Mouse (Mus musculus) layer of hippocampus, adult 9-10 months (tissue): Measurements from ENCODE around the gene Gm13271.
A peak's percentile ranks its signal among the peaks of the same experiment; 100 is the strongest.
"Not testable (repeated sequence)": the region's sequence is repeated elsewhere in the genome, so short reads cannot be mapped to it uniquely, and the experiment has no call there.

Source experiments
- DNase-seq: peaks from one replicate; pipeline ENCODE4 v3.0.0; 2022; ENCODE audit warnings: low spot score

The Gm13271 gene

GRCm38 (mm10) chr4:88760431-88760830, 5.8 kb downstream of the Gm13271 start:
- peak; percentile 13 for DNase-seq

- peak; percentile 55 for DNase-seq
Observed at GRCm38 (mm10) chr4:88761776-88762175, 7.1 kb downstream of the Gm13271 start.

GRCm38 (mm10) chr4:88762341-88762740, 7.7 kb downstream of the Gm13271 start:
- DNase-seq = not testable (repeated sequence)

GRCm38 (mm10) chr4:88763384-88764018, 8.8 kb downstream of the Gm13271 start:
- not testable (repeated sequence) for DNase-seq

- not testable (repeated sequence) for DNase-seq
Observed at GRCm38 (mm10) chr4:88773534-88773933, 18.9 kb downstream of the Gm13271 start, which contains the start of gene Gm13290. Gm13290 (plus strand) TSS chr4:88773834.

- DNase-seq = not testable (repeated sequence)
Observed at GRCm38 (mm10) chr4:88776622-88777021, 22.0 kb downstream of the Gm13271 start, which contains the start of gene Gm13289. Gm13289 (plus strand) TSS chr4:88776922.

GRCm38 (mm10) chr4:88779550-88779949, 24.9 kb downstream of the Gm13271 start, which contains the start of gene Gm13272:
Gm13272 (plus strand) TSS chr4:88779850.
- not testable (repeated sequence) for DNase-seq

- not testable (repeated sequence) for DNase-seq
Observed at GRCm38 (mm10) chr4:88780320-88780719, 25.7 kb downstream of the Gm13271 start.

- not testable (repeated sequence) for DNase-seq
Observed at GRCm38 (mm10) chr4:88781831-88782230, 27.2 kb downstream of the Gm13271 start, which contains the start of gene Ifnz. Ifnz (plus strand) TSS chr4:88782131.

- DNase-seq = not testable (repeated sequence)
Observed at GRCm38 (mm10) chr4:88782335-88782734, 27.7 kb downstream of the Gm13271 start.

- not testable (repeated sequence) for DNase-seq
Observed at GRCm38 (mm10) chr4:88785409-88785808, 30.7 kb downstream of the Gm13271 start, which contains the start of gene Gm13276. Gm13276 (plus strand) TSS chr4:88785709.

GRCm38 (mm10) chr4:88788402-88788801, 33.7 kb downstream of the Gm13271 start, which contains the start of gene Gm13277:
Gm13277 (plus strand) TSS chr4:88788632.
- peak; percentile 58 for DNase-seq

GRCm38 (mm10) chr4:88791250-88791649, 36.6 kb downstream of the Gm13271 start, which contains the start of gene Gm13278:
Gm13278 (plus strand) TSS chr4:88791550.
- not testable (repeated sequence) for DNase-seq

- DNase-seq = peak; percentile 42
Observed at GRCm38 (mm10) chr4:88793936-88794675, 39.4 kb downstream of the Gm13271 start, which contains the start of gene Gm13275. Gm13275 (plus strand) TSS chr4:88794487.

GRCm38 (mm10) chr4:88797097-88797496, 42.4 kb downstream of the Gm13271 start, which contains the start of gene Gm13279:
Gm13279 (plus strand) TSS chr4:88797397.
- DNase-seq = not testable (repeated sequence)

- not testable (repeated sequence) for DNase-seq
Observed at GRCm38 (mm10) chr4:88799365-88799764, 44.7 kb downstream of the Gm13271 start, which contains the start of gene Gm13285. Gm13285 (plus strand) TSS chr4:88799665.

GRCm38 (mm10) chr4:88802954-88803353, 48.3 kb downstream of the Gm13271 start, which contains the start of gene Gm13287:
Gm13287 (plus strand) TSS chr4:88803254.
- not testable (repeated sequence) for DNase-seq
